Mouse (Mus musculus) stomach, embryonic 14.5 days (tissue): ENCODE data around the gene Nr2f6. TPM values are rescaled to one million over a fixed set of nuclear protein-coding genes. Genes with fewer than 3 reads are reported as not detected.

Source experiments
- ATAC-seq: fragments of 200-750 bp; cut with Nextera tagmentation; 2 replicates; pipeline ENCODE4 v1.8.0; 2017; ENCODE audit warnings: low read depth, moderate TSS enrichment; ENCODE audit not compliant: insufficient number of reproducible peaks, insufficient read depth, low FRiP score
- H3K27ac ChIP-seq: fragments of 300-500 bp; sonication (generic); 2 replicates; pipeline ENCODE4 v1.5.1; 2014; ENCODE audit warnings: mild to moderate bottlenecking, low read length, moderate library complexity, mixed read lengths
- H3K27me3 ChIP-seq: fragments of 300-500 bp; sonication (generic); 2 replicates; pipeline ENCODE4 v1.6.1; 2014; ENCODE audit warnings: low read length, control low read depth, mixed read lengths; ENCODE audit not compliant: control insufficient read depth, insufficient read depth
- H3K36me3 ChIP-seq: fragments of 300-500 bp; sonication (generic); 2 replicates; pipeline ENCODE4 v1.6.1; 2014; ENCODE audit warnings: mild to moderate bottlenecking, control low read depth, low read length, moderate library complexity, mixed read lengths; ENCODE audit not compliant: control insufficient read depth, insufficient read depth
- H3K4me1 ChIP-seq: fragments of 300-500 bp; sonication (generic); 2 replicates; pipeline ENCODE4 v1.6.1; 2014; ENCODE audit warnings: low read length, control low read depth, mixed read lengths; ENCODE audit not compliant: control insufficient read depth, insufficient read depth
- H3K4me2 ChIP-seq: fragments of 300-500 bp; sonication (generic); replicated peaks from 2 replicates; pipeline ENCODE4 v1.6.1; 2014; ENCODE audit warnings: low read depth, low read length, control low read depth
- H3K4me3 ChIP-seq: fragments of 300-500 bp; sonication (generic); 2 replicates; pipeline ENCODE4 v1.5.1; 2014; ENCODE audit warnings: low read depth, low read length, control low read depth
- H3K9ac ChIP-seq: fragments of 300-500 bp; sonication (generic); replicated peaks from 2 replicates; pipeline ENCODE4 v1.6.1; 2014; ENCODE audit warnings: low read depth, mild to moderate bottlenecking, control low read depth, low read length, moderate library complexity, mixed read lengths
- H3K9me3 ChIP-seq: fragments of 300-500 bp; sonication (generic); 2 replicates; pipeline ENCODE4 v1.6.1; 2016; ENCODE audit warnings: low read depth, low read length, control low read depth; ENCODE audit not compliant: control insufficient read depth
- WGBS: fragments of 180-500 bp; shearing (Covaris S2); extraction: QIAGEN DNeasy Blood & Tissue Kit; methylation state at CpG from one replicate; pipeline ENCODE4 v1.1.7; 2014; 5-methylcytosine and 5-hydroxymethylcytosine counted together
- polyA plus RNA-seq: library from polyadenylated mRNA; unstranded; fragments of >200 nt; fragmentation: Nextera tagmentation; extraction: Ambion mirVana; gene quantifications from 2 replicates; pipeline ENCODE4 v1.2.1, GENCODE M21; 2014

Nr2f6 gene
- polyA plus RNA-seq, 1 experiment from 2014 or later = 52.7 TPM

- 28% methylated on average over 12 of the region's 12 CpGs for WGBS
- no peak for ATAC-seq
- no peak overlapping the region for H3K9ac ChIP-seq
- no peaks in the 10 kb centered on the region for H3K27me3 ChIP-seq
- H3K27ac ChIP-seq = peak overlapping the region; percentile 94; the same call in 1 of the 2 replicates
- H3K4me2 ChIP-seq = no peak overlapping the region
- H3K4me1 ChIP-seq = peaks cover 32% of the 10 kb centered on the region
- H3K36me3 ChIP-seq = no peaks in the 10 kb centered on the region; the same call in 1 of the 2 replicates
- H3K9me3 ChIP-seq = no peaks in the 10 kb centered on the region
- H3K4me3 ChIP-seq = no peak overlapping the region
Measured at GRCm38 (mm10) chr8:71383396-71383795, 1.6 kb upstream of the Nr2f6 start.

- Histone ChIP-seq H3K9me3 (no peaks in the 10 kb centered on the region), H3K9ac (peak overlapping the region; percentile 88), H3K27me3 (no peaks in the 10 kb centered on the region), H3K4me1 (peaks cover 32% of the 10 kb centered on the region), H3K36me3 (peaks cover 5% of the 10 kb centered on the region; the same call in 1 of the 2 replicates), H3K4me3 (peak overlapping the region; percentile 96), H3K27ac (peak overlapping the region; percentile 94), H3K4me2 (peak overlapping the region; percentile 89)
- WGBS = 2% methylated on average over 63 of the region's 80 CpGs
- ATAC-seq = peak; percentile 88
Measured at GRCm38 (mm10) chr8:71381971-71382961, 506 bp upstream of the Nr2f6 start.

GRCm38 (mm10) chr8:71380178-71381171 lies 1.3 kb downstream of the Nr2f6 start:
- no peak for ATAC-seq
- Histone ChIP-seq H3K4me2 (peak overlapping the region; percentile 89), H3K9me3 (no peaks in the 10 kb centered on the region), H3K36me3 (peaks cover 13% of the 10 kb centered on the region), H3K4me1 (peaks cover 46% of the 10 kb centered on the region), H3K27me3 (no peaks in the 10 kb centered on the region), H3K4me3 (peak overlapping the region; percentile 96), H3K27ac (peak overlapping the region; percentile 95), H3K9ac (peak overlapping the region; percentile 88)
- WGBS = 1% methylated on average over 71 of the region's 72 CpGs

GRCm38 (mm10) chr8:71379512-71380075 lies 2.2 kb downstream of the Nr2f6 start:
- peaks cover 21% of the 10 kb centered on the region for H3K36me3 ChIP-seq
- peak overlapping the region; percentile 96 for H3K4me3 ChIP-seq
- peak overlapping the region; percentile 89 for H3K4me2 ChIP-seq
- no peaks in the 10 kb centered on the region for H3K27me3 ChIP-seq
- H3K4me1 ChIP-seq = peaks cover 46% of the 10 kb centered on the region
- no peaks in the 10 kb centered on the region for H3K9me3 ChIP-seq
- ATAC-seq = no peak
- H3K27ac ChIP-seq = no peak overlapping the region
- peak overlapping the region; percentile 88 for H3K9ac ChIP-seq
- WGBS = 38% methylated on average over 3 of the region's 3 CpGs

- H3K36me3 ChIP-seq = peaks cover 27% of the 10 kb centered on the region
- H3K27ac ChIP-seq = no peak overlapping the region
- no peaks in the 10 kb centered on the region for H3K27me3 ChIP-seq
- H3K9ac ChIP-seq = 0 out of 2 replicates have a peak overlapping the region, but pooled peaks have one; percentile 88
- H3K4me1 ChIP-seq = peaks cover 46% of the 10 kb centered on the region
- WGBS = 73% methylated on average over 4 of the region's 4 CpGs
- no peaks in the 10 kb centered on the region for H3K9me3 ChIP-seq
- no peak overlapping the region for H3K4me3 ChIP-seq
- no peak for ATAC-seq
- peak overlapping the region; percentile 89 for H3K4me2 ChIP-seq
Measured at GRCm38 (mm10) chr8:71379008-71379407, 2.8 kb downstream of the Nr2f6 start.

- H3K9ac ChIP-seq = no peak overlapping the region
- no peak overlapping the region; the same call in 1 of the 2 replicates for H3K27ac ChIP-seq
- H3K9me3 ChIP-seq = no peaks in the 10 kb centered on the region
- WGBS = 57% methylated on average over 8 of the region's 8 CpGs
- ATAC-seq = no peak
- no peaks in the 10 kb centered on the region for H3K27me3 ChIP-seq
- peaks cover 41% of the 10 kb centered on the region for H3K36me3 ChIP-seq
- peak overlapping the region; percentile 37 for H3K4me2 ChIP-seq
- peaks cover 31% of the 10 kb centered on the region for H3K4me1 ChIP-seq
- H3K4me3 ChIP-seq = 0 out of 2 replicates have a peak overlapping the region, but pooled peaks have one; percentile 6
Measured at GRCm38 (mm10) chr8:71376423-71377030, 5.2 kb downstream of the Nr2f6 start.

- Histone ChIP-seq H3K9me3 (no peaks in the 10 kb centered on the region), H3K4me2 (peak overlapping the region; percentile 37), H3K4me3 (peak overlapping the region; percentile 6; the same call in 1 of the 2 replicates), H3K9ac (no peak overlapping the region), H3K36me3 (peaks cover 41% of the 10 kb centered on the region), H3K27me3 (no peaks in the 10 kb centered on the region), H3K4me1 (peaks cover 32% of the 10 kb centered on the region), H3K27ac (peak overlapping the region; percentile 33; the same call in 1 of the 2 replicates)
- 10% methylated on average over 72 of the region's 74 CpGs for WGBS
- ATAC-seq = peak; percentile 37
Measured at GRCm38 (mm10) chr8:71375581-71376422, 6.0 kb downstream of the Nr2f6 start.
